Mouse (Mus musculus): ENCODE results near the gene Rab8a. TPM values are rescaled to one million over a fixed set of nuclear protein-coding genes. Genes with fewer than 3 reads are reported as not detected.
A peak's percentile ranks its signal among the peaks of the same experiment; 100 is the strongest.

The Rab8a gene
- total RNA-seq, 1 experiment from 2014 or later, result 563 TPM

DNA sequence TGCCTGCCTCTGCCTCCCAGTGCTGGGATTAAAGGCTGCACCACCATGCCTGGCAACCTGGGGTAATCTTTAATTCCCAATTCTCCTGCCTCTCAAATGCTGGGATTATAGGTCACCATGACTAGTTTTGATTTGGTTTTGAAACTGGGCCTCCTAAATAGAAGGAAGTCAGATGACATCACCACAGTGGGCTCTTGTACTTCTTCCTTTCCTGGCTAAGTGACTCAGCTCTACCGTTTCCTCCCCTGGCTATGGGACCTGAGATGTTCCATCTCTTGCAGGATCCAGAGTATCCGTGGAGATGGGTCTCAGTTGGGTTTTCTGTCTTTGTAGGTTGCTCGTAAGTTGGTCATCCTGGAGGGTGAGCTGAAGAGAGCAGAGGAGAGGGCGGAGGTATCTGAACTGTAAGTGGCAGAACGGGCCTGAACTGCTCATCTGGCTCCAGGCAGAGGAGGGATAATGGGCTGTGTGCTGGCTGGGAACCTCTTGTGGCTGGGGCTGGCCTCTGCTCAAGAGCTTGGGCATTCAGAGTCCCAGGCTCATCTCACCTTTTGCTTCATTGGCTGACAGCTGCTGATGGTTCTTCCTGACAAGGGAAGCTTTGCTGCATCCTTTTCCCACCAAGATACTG lies 16.5 kb upstream of the Rab8a start:
- peak; percentile 71 for ATAC-seq (ENCODE audit: extremely low read depth, insufficient number of reproducible peaks, low FRiP score, poor library complexity, severe bottlenecking)

DNA sequence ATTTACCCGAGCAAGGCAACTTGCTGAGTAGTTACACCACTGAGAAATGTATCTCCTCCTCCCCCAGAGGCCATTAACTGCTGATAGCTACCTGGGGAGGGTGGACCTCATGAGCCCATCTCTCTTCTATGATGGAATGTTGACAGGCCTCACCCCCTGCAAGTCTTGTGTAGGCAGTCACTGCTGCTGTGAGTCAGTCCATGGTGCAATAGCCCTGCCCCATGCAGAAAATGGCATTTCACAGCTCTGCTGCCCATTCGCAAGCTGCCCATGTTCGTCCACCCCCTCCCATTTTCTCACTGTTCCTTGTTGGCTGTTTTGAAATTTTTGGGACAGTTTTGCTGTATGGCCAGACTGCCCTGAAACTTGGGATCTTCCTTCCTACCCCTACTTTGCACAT lies 15.5 kb upstream of the Rab8a start:
- peak; percentile 46; the same call in 1 of the 2 replicates for ATAC-seq (ENCODE audit: extremely low read depth, insufficient number of reproducible peaks, low FRiP score, poor library complexity, severe bottlenecking)

DNA sequence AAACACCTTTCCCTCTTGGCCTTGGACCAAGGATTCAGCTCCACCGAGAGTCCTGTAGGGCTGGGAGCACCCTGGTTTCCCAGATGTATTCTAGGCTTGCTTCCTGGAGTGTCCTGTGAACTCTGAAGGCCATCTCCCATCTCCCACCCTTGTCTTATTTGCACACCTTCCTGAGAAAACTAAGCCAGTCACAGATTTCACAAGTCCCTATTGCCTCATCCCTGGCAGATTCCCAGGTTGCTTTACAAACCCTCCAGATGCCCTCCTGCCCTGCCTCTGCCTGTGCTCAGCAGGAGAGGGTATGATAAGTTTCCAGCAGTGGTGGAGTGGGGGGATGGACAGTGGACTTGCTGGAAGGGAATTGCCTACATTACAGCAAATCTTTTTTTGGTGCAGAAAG lies 14.9 kb upstream of the Rab8a start:
- no peak for ATAC-seq (ENCODE audit: extremely low read depth, insufficient number of reproducible peaks, low FRiP score, poor library complexity, severe bottlenecking)

DNA sequence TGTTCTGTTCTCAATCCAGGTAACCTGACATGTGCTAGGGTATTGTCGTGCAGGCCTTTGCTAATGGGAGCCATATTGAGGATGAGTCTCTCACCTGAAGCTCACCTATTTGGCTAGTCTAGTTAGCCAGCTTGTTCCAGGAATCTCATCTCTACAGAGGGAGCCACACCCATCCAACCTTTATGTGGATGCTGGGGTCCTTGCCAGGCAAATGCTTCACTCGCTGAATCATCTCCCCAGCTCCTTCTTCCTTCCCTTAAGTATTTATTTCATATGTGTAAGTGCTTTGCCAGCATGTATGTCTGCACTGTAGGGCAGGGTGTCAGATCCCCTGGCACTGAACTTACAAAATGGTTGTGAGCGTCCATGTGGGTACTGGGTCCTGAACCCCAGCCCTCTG lies 14.4 kb upstream of the Rab8a start:
- ATAC-seq (ENCODE audit: extremely low read depth, insufficient number of reproducible peaks, low FRiP score, poor library complexity, severe bottlenecking), result no peak

DNA sequence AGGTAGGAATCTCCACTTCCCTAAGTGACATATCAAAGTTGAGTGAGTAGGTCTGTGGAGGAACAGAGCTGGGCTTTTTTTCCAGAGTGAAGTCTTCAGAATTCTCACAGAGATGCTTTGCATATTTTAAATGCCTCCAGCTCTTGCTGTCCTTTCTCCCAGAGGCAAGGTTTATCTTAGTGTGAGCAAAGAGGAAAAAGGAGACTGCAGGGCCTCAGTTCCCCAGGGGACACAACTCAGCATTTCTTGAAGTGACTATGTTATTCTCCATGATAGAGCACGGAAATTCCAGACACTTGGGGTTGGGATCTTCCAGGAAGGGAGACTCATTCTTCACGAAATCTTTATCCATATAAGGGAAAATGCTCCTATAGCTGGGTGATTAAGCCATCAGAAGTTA lies 13.7 kb upstream of the Rab8a start:
- ATAC-seq (ENCODE audit: extremely low read depth, insufficient number of reproducible peaks, low FRiP score, poor library complexity, severe bottlenecking), result no peak

DNA sequence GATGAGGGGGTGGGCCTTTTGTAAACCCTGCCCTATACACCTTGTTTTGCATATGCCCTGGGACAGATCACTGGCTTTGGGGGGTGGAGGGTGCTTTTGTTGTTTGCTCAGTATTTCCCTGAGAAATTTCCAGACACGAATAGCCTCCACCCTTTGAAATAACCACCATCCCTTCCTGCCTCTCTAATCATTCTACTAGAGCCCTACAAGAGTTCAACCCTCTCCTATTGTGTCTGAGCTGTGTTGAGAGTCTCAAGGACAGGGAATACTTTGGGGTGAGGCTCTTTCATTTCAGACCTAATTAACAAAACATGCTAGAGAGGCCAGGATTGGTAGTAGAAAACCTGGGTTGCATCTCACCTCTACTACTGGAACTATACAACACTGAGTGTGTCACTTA lies 11.9 kb upstream of the Rab8a start:
- ATAC-seq (ENCODE audit: extremely low read depth, insufficient number of reproducible peaks, low FRiP score, poor library complexity, severe bottlenecking), result no peak

DNA sequence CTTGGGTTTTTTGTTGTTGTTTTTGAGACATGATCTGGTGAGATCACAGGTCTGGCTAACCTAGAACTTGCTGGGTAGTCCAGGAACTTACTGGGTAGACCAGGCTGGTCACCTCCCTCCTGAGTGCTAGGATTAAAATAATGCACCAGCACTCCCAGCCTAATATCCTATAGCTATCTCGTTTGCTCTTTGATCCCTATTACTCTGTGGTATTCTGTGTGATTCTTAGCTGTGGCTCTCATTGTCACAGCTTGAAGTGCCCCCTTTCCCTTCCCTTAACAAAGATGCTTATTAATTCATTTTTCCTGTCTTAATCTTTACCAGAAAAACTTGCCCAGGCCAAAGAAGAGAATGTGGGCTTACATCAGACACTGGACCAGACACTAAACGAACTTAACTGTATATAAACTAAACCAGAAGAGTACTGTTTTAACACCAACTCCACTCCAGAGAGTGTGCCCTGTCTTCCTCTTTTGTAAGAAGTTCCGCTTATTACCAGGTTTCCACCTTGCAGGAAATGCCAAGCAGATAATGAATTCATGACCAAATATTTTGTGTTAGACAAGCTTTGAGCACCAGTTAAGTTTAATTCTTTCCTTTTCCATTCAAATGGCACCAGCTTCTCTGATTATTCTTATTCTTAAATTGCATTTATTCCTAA lies 9.5 kb upstream of the Rab8a start:
- 0 out of 2 replicates have a peak, but pooled peaks have one; percentile 28 for ATAC-seq (ENCODE audit: extremely low read depth, insufficient number of reproducible peaks, low FRiP score, poor library complexity, severe bottlenecking)

DNA sequence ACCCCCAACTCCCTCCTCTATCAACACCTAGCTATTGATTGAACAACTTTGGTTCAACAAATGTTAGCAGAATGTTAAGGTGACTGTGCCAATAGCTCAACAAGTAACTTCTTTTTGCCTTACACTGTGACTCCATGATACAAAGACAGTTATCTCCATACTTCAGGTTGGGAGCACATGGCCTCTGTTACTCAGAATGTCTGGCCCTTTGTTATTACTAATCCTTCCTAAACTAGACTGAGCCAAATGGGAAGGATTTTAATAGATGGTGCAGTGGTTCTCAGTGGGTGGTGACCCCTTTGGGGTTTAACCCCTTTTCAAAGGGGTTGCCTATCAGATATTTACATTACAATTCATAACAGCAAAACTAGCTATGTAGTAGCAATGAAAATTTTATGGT lies 7.6 kb upstream of the Rab8a start:
- ATAC-seq (ENCODE audit: extremely low read depth, insufficient number of reproducible peaks, low FRiP score, poor library complexity, severe bottlenecking), result no peak

DNA sequence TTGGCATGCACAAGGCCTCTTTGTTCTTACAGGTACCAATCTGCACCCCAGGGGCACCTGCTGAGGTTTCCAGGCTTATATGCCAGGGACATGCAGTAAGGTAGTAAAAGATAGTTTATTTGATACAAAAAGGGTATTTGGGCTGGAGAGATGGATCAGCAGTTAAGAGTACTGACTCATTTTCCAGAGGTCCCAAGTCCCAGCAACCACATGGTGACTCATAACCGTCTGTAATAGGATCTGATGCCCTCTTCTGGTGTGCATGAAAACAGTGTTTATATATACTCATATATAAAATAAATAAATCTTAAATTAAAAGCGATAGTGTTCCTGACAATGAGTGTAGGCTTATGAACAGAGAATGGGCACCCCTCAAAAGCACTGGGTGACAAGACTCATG lies 2.9 kb upstream of the Rab8a start:
- ATAC-seq (ENCODE audit: extremely low read depth, insufficient number of reproducible peaks, low FRiP score, poor library complexity, severe bottlenecking), result no peak

DNA sequence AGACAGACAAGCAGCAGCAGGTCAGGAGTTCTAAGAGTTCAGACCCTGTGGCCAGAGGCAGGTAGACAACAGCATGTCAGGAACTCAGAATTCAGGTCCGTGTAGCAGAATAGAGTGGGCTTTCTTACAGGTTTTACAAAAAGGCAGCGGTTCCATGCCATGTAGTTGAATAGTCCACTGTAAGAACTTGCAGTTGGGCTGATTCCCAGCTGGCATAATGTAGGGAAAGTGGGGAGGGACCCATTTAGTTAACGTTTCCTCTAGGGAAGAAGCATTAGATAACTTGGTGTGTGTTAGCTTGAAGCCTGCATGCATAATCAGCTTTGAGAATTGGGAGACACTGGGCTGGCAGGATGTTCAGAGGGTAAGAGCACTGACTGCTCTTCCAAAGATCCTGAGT lies 2.3 kb upstream of the Rab8a start:
- ATAC-seq (ENCODE audit: extremely low read depth, insufficient number of reproducible peaks, low FRiP score, poor library complexity, severe bottlenecking), result no peak

DNA sequence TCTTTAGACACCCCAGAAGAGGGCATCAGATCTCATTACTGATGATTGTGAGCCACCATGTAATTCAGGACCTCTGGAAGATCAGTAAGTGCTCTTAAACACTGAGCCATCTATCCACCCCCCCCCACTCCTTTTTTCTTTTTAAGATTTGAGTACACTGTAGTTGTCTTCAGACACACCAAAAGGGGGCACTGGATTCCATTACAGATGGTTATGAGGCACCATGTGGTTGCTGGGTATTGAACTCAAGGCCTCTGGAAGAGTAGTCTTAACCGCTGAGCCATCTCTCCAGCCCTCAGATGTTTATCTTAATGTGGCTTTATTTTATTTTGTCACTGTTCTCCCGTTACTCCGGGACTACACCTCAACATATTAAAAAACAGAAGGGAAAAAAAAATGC lies 993 bp upstream of the Rab8a start:
- ATAC-seq (ENCODE audit: extremely low read depth, insufficient number of reproducible peaks, low FRiP score, poor library complexity, severe bottlenecking), result no peak

DNA sequence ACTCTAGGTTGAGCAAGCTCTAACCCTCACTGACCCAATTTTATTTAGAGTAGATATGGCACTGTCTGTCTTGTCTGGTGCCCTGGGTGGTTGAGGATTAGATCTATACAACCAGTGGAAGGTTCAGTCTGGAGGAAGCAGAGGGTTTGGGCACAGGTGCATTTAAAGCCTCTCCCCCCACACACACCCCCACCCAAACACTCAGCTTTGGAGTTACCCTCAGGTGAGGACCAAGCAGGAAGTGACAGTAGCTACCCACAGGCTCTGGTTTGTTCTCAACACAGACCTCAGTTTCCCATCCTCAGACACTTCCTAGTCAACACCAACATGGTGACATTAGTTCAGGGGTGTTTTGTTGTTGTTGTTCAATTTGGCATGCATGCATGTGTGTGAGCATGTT lies 1.8 kb downstream of the Rab8a start:
- ATAC-seq (ENCODE audit: extremely low read depth, insufficient number of reproducible peaks, low FRiP score, poor library complexity, severe bottlenecking), result no peak

DNA sequence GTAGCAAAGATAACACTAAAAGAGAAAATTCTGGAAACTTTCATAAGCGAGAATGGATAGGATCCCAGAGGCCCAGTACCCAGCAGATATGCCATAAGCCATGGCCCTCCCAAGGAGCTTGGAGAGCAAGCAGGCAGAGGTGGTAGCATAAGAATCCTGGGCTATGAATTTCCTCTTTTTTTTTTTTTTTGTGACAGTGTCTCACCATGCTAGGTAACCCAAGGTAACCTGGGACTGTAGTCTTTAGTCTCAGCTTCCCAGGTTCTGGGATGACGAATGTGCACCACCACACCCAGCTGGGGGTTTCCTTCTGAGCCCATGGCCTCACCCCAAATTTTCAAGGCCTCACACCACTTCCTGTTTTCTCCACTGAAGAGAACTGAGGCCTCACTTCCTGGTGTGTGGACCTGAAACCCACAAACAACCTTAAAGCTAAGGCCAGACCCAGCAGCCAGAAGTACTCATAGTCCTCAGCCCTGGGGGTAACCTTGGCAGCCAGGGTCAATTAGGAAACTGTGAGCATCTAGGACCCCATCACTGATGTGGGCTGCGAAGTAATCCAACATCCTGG lies 8.2 kb downstream of the Rab8a start:
- peak; percentile 95 for ATAC-seq (ENCODE audit: extremely low read depth, insufficient number of reproducible peaks, low FRiP score, poor library complexity, severe bottlenecking)

DNA sequence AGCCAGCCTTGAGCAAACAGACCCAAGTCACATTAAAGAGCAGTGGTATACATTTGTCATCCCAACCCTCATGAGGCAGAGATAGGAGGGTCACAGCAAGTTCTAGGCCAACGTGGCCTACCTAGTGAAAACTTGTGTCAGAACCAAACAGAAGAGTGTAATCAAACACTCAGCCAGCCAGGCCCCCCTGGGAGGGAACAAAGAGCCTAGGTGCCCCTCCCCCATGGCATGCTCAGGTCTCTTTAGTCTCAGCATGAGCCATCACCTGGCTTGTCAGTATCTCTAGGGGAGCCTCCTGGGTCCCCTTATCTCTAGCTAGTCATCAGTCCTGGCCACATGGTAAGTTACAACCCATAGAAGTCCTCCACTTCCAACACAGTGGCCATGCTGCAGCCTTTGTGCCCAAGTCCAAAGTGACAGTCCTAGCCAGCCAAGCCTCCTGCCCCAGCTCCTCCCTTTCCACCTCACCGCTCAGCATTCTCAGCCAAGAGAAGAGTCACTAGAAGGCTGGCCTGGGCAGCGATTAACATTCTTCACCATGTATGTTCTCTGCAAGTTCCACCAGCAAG lies 8.8 kb downstream of the Rab8a start:
- no peak for ATAC-seq (ENCODE audit: extremely low read depth, insufficient number of reproducible peaks, low FRiP score, poor library complexity, severe bottlenecking)

DNA sequence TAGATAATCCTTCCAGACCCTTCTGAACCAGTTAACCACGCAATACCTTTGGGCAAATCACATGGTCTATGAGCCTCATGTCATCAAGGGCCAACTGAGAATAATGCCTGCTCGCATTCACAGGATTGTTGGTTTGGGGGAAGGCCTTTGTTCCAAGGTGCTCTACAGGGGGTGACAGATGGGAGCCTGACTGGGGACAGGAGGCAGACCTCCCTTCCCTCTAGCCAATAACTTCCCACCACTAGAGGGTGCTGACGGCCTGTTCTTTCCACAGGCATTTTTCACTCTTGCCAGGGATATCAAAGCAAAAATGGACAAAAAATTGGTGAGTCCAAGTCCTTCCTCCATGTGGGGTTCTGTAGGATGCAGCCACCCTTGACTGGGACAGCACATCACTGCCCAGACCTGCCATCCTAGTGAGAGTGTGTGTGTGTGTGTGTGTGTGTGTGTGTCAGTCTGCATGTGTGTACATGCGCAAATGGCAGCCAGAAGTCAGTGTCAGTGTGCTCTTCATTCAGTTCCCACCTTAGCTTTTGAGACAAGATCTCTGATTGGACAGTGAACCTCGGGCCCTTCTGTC lies 16.4 kb downstream of the Rab8a start:
- ATAC-seq (ENCODE audit: extremely low read depth, insufficient number of reproducible peaks, low FRiP score, poor library complexity, severe bottlenecking), result peak; percentile 55

DNA sequence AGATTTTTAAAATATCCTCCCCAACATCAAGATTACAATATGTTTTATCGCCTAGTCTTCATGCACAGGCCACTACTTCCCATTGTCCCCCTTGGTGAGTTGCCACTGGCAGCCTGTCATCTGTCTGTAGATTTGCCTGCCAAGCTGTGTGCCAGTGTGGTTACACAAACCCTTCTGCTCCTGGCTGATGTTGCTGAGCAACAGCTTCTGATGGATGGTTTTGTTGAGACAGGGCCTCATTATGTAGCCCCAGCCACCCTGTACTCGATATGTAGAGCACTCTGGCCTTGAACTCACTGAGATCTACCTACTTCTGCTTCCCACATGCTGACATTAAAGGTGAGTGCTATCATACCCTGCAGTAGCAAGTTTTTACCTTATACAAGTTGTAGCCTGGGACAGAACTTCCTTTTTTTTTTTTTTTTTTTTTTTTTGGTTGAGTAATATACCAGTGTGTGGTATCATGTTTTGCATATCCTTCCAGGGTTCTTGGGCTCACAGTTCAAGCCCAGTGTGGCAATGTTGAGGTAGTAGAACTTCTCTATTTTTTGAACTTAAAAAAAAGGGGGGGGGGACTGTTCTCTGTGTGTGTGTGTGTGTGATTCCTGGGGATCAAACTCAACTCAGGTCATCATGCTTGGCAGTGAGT lies 22.7 kb downstream of the Rab8a start:
- ATAC-seq (ENCODE audit: extremely low read depth, insufficient number of reproducible peaks, low FRiP score, poor library complexity, severe bottlenecking), result peak; percentile 88

DNA sequence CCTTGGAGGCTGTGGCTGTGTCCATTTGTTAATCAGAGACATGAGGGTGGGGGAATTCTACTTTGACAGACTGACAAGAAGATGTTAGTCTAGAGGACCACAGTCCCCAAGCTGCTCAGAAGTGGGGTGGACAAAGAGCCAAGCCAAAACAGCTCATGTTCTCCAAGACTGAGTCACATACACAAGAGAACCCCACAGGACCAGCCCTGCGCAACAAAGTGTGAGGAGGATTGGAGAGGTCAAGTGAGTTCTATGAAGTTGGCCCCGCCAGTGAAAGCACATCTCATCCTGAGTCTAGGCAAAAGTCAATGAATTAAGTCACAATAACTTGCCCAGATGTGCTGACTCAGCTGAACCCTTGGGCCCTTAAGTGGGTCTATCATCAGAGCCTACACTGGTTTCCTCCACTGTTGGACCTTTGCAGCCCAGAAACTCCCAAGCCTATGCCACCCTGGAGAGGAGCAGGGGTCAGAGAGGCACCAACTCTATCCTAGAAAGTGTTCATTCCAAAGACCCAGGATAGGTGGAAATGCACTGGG lies 26.9 kb downstream of the Rab8a start:
- no peak for ATAC-seq (ENCODE audit: extremely low read depth, insufficient number of reproducible peaks, low FRiP score, poor library complexity, severe bottlenecking)

DNA sequence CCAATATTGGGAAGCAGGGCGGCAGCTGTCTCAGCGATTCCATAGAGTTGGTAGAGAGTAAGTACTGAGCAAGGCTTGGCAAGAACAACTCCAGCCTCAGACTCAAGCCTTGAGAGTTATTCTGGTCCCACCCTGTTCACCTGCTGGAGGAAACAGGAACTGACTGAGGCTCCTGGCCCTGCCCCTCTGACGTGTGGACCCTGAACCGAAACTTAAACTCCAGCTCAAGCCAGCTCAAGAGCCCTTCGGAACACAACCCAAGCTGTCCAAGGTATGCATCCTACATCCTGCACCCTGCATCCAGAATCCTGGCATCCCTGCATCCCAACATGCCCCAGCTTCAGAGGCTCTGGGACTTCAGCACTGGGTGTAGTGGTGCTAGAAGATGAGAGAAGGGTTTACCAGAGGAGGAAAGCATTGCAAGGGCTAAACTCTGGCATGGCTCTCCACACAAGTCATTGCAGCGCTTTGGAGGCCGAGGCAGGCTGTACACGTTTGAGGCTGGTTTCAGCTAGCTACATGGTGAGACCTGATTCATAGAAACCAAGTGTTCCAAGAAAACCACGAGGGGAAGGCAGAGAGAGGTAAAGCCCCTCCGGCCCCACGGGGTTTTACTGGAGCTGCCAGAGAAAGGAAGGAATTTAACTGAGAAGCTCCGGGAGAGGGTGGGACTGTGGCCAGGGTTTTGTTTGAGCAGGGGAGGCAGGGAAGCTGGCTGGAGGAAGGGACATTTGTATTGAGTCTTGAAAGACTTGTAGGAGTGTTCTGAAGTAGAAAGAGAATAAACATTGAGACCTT lies 28.6 kb downstream of the Rab8a start, which contains the start of gene Hsh2d:
Gene Hsh2d, plus strand, starts transcription at position 222 of the 798 bp plus-strand sequence.
- ATAC-seq (ENCODE audit: extremely low read depth, insufficient number of reproducible peaks, low FRiP score, poor library complexity, severe bottlenecking), result peak; percentile 96

All from neutrophil, adult 5-6 weeks (primary cell).